Mouse (Mus musculus) heart, postnatal 0 days (tissue): ENCODE results near the gene Etfbkmt.

ENCODE experiments used
- CTCF ChIP-seq: IDR thresholded peaks from 2 replicates; pipeline ENCODE4 v1.5.1; 2016; ENCODE audit warnings: antibody characterized with exemption, control low read depth, low read depth
- EP300 ChIP-seq: IDR thresholded peaks from 2 replicates; pipeline ENCODE4 v1.6.1; 2016; ENCODE audit warnings: antibody characterized with exemption, low read depth

GRCm38 (mm10) chr6:149184007-149184406 is 44.4 kb downstream of the Etfbkmt start:
- TF ChIP-seq EP300 (no peak), CTCF (no peak)
